In genomic region chr15:83779855-83780740, GRCm38 (mm10) we compare ENCODE assay signal across 9 mouse cellular contexts. TPM values are rescaled to one million over a fixed set of nuclear protein-coding genes. Genes with fewer than 3 reads are reported as not detected.
DNase-seq lines count a peak whose midpoint lies in the region; ATAC-seq lines count a peak whose summit lies in the region.
"Had no signal": no experiment of that assay in that cellular context is flagged by ENCODE, and none has a peak within 500 bp of the region (broad histone marks: within the 10 kb centered on the region; RNA-seq: fewer than 3 reads in every experiment).

No protein-coding gene starts in this region.

- peak overlapping the region; percentile 1; the same call in 1 of the 2 replicates for H3K9ac ChIP-seq in heart, embryonic 14.5 days (ENCODE audit: low read length)
- peak overlapping the region; percentile 64 for H3K9ac ChIP-seq in hindbrain, embryonic 15.5 days
- H3K9ac ChIP-seq in midbrain, embryonic 15.5 days = peak overlapping the region; percentile 61

- no peak overlapping the region for H3K27ac ChIP-seq in heart, embryonic 14.5 days (replicated peaks in 1 of 2; ENCODE audit: control insufficient read depth in 1 of 2, insufficient read depth in 1 of 2, low read depth in 2 of 2, low read length in 2 of 2)
- H3K27ac ChIP-seq in hindbrain, embryonic 15.5 days (replicated peaks) = no peak overlapping the region
- H3K27ac ChIP-seq in midbrain, embryonic 15.5 days = no peak overlapping the region

- no peaks in the 10 kb centered on the region for H3K36me3 ChIP-seq in heart, embryonic 14.5 days (ENCODE audit: control insufficient read depth, insufficient read depth, low read length)
- H3K36me3 ChIP-seq in hindbrain, embryonic 15.5 days = no peaks in the 10 kb centered on the region
- no peaks in the 10 kb centered on the region for H3K36me3 ChIP-seq in midbrain, embryonic 15.5 days (replicated peaks)

- WGBS in heart, embryonic 14.5 days = 3% methylated on average over 40 of the region's 92 CpGs
- 3% methylated on average over 35 of the region's 92 CpGs for WGBS in hindbrain, embryonic 15.5 days
- 3% methylated on average over 44 of the region's 92 CpGs for WGBS in midbrain, embryonic 15.5 days

- no peak for DNase-seq in heart, postnatal 4 days
- peak; percentile 64 for DNase-seq in embryo, embryonic 11 days
- DNase-seq in adrenal gland, adult 2 months = no peak
- no peak for DNase-seq in thymus, postnatal 25 days
- no peak for DNase-seq in left cerebral cortex, postnatal 4 days
- DNase-seq: adrenal gland, adult 8-10 months had no signal

- peak overlapping the region; percentile 34 to 35; a peak in 3 of 4 replicates for H3K4me3 ChIP-seq in heart, embryonic 14.5 days (ENCODE audit: control insufficient read depth in 1 of 2, insufficient read depth in 1 of 2, low read depth in 1 of 2, low read length in 2 of 2)
- H3K4me3 ChIP-seq in hindbrain, embryonic 15.5 days = peak overlapping the region; percentile 64
- peak overlapping the region; percentile 63 for H3K4me3 ChIP-seq in midbrain, embryonic 15.5 days

- ATAC-seq in heart, embryonic 14.5 days (ENCODE audit: insufficient number of reproducible peaks, insufficient read depth, low FRiP score, low read depth) = no peak
- ATAC-seq in hindbrain, embryonic 15.5 days (ENCODE audit: low FRiP score, low read depth) = peak; percentile 50; the same call in 1 of the 2 replicates
- peak; percentile 70 for ATAC-seq in midbrain, embryonic 15.5 days (replicated peaks)

- intact Hi-C loops in left cerebral cortex, postnatal 4 days (cut with DNase I) = loop anchor here (5.0 kb wide), 2 partner anchors 62 to 207 kb away; no protein-coding TSS in a partner anchor

- peak overlapping the region; percentile 89 for H3K4me2 ChIP-seq in heart, embryonic 14.5 days (ENCODE audit: low read length)
- H3K4me2 ChIP-seq in hindbrain, embryonic 15.5 days = peak overlapping the region; percentile 97
- peak overlapping the region; percentile 97 for H3K4me2 ChIP-seq in midbrain, embryonic 15.5 days

- H3K27me3 ChIP-seq in heart, embryonic 14.5 days (ENCODE audit: control insufficient read depth, insufficient read depth, low read length) = peaks cover 90% of the 10 kb centered on the region
- H3K27me3 ChIP-seq in hindbrain, embryonic 15.5 days = peaks cover 9% of the 10 kb centered on the region; the same call in 1 of the 2 replicates
- peaks cover 16% of the 10 kb centered on the region for H3K27me3 ChIP-seq in midbrain, embryonic 15.5 days (replicated peaks)

- H3K9me3 ChIP-seq in heart, embryonic 14.5 days (ENCODE audit: control insufficient read depth, low read length) = no peaks in the 10 kb centered on the region
- H3K9me3 ChIP-seq in hindbrain, embryonic 15.5 days = no peaks in the 10 kb centered on the region
- no peaks in the 10 kb centered on the region for H3K9me3 ChIP-seq in midbrain, embryonic 15.5 days

- no peaks in the 10 kb centered on the region for H3K4me1 ChIP-seq in heart, embryonic 14.5 days (ENCODE audit: control insufficient read depth in 2 of 2, insufficient read depth in 2 of 2, low read length in 2 of 2)
- peaks cover 22% of the 10 kb centered on the region for H3K4me1 ChIP-seq in hindbrain, embryonic 15.5 days (replicated peaks)
- peaks cover 15% of the 10 kb centered on the region for H3K4me1 ChIP-seq in midbrain, embryonic 15.5 days

RNA-seq across cellular contexts. Expression of gene Mpped1, which starts 0.8 kb away (rescaled TPM):
- not detected in 2 replicates for polyA plus RNA-seq in heart, embryonic 14.5 days (2014; fragmentation: Nextera tagmentation; extraction: Ambion mirVana)
- not detected for total RNA-seq in heart, postnatal 4 days (2021)
- 17.7 and 25.5 TPM in 2 replicates for polyA plus RNA-seq in hindbrain, embryonic 15.5 days (2015; fragmentation: Nextera tagmentation; extraction: Ambion mirVana)
- 24.8 and 25.6 TPM in 2 replicates for polyA plus RNA-seq in midbrain, embryonic 15.5 days (2015; fragmentation: Nextera tagmentation; extraction: Ambion mirVana)
- total RNA-seq in adrenal gland, adult 2 months (2021) = not detected
- not detected in 2 replicates for polyA plus RNA-seq in adrenal gland, adult 2 months (2012; rRNA removed)
- 100 to 1,000 TPM; 444 to 539 TPM for total RNA-seq in left cerebral cortex, postnatal 4 days (2021)

RNA-seq across cellular contexts. Expression of gene Scube1, which starts 55.3 kb away (rescaled TPM):
- 6.3 and 7.4 TPM in 2 replicates for polyA plus RNA-seq in heart, embryonic 14.5 days (2014; fragmentation: Nextera tagmentation; extraction: Ambion mirVana)
- 1 to 10 TPM; 4.2 to 5.4 TPM for total RNA-seq in heart, postnatal 4 days (2021)
- 8.4 and 9.7 TPM in 2 replicates for polyA plus RNA-seq in hindbrain, embryonic 15.5 days (2015; fragmentation: Nextera tagmentation; extraction: Ambion mirVana)
- 13.4 and 14.8 TPM in 2 replicates for polyA plus RNA-seq in midbrain, embryonic 15.5 days (2015; fragmentation: Nextera tagmentation; extraction: Ambion mirVana)
- total RNA-seq in adrenal gland, adult 2 months (2021) = 1 to 10 TPM; 3.2 to 9.1 TPM
- 10.5 and 15.1 TPM in 2 replicates for polyA plus RNA-seq in adrenal gland, adult 2 months (2012; rRNA removed)
- 10 to 100 TPM; 61.6 to 73.2 TPM for total RNA-seq in left cerebral cortex, postnatal 4 days (2021)

Comparison
In these comparisons a context has a peak if more than half of its experiments do, and no peak if none do; other contexts are left out.
1. H3K9ac ChIP-seq: peak in every context shown above with its lines; median percentile 64 in hindbrain, embryonic 15.5 days; 61 in midbrain, embryonic 15.5 days; 1 in heart, embryonic 14.5 days.
2. RNA of gene Mpped1, which starts 0.8 kb away (polyA plus RNA-seq): 17.7 to 25.5 TPM in hindbrain, embryonic 15.5 days and 24.8 to 25.6 TPM in midbrain, embryonic 15.5 days; not detected in heart, embryonic 14.5 days and not detected in adrenal gland, adult 2 months; every median in the first group is over 10 times any median in the second.
3. Peak in every context shown above with its lines, with median percentiles within 50 percentile points of each other: H3K4me2 ChIP-seq and H3K4me3 ChIP-seq.